Mouse (Mus musculus) layer of hippocampus, adult 18-20 months (tissue): ENCODE measurements around the gene Anxa6. TPM values are rescaled to one million over a fixed set of nuclear protein-coding genes. Genes with fewer than 3 reads are reported as not detected.

Experiments
- DNase-seq, 2 experiments: peaks; one replicate each; pipeline ENCODE4 v3.0.0; 2022; ENCODE audit warnings: low spot score in 2 of 2
- total RNA-seq, 2 experiments: library from RNA; stranded (reverse); gene quantifications; 2 replicates each; pipeline ENCODE4 v1.2.3; 2021

The Anxa6 gene
- total RNA-seq, 2 experiments from 2014 or later, result 89.8 to 97.0 TPM

DNA sequence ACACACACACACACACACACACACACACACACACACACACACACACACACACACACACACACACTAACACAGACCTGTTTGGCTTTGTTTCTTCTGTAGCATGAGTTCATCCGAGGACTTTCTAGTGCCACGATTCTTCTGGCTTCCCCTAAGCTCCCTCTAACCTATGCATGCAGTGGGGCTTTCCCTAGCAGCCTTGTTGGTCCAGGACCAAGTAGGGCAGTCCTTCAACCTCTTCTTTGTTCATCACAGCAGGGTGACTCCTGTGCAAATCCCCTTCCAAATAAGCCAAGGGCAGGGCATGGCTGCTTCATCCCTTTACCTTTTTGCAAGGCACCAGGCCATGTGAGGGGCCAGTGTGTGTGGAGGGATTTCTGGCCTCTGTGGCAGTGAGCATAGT, 34.5 kb downstream of the Anxa6 start:
- no peak for DNase-seq

DNA sequence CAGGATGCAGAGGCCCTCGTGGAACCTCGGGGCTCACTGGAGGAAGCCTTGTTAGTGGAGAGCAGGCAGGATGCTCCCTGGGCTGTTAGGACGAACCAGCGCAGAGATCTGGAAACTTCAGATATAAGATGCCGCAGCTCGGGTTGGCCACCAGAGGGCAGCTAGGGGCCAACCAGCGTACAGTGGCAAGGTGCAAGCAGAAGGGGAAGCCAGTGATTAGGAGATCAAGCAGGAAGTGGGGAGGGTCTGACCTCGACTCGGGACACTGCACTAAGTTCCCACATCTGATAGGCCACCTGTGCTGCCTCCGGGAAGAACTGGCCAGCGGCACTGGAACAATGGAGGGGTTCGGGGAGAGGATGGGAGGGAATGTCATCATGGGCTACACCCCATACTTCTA, 35.0 kb downstream of the Anxa6 start:
- peak; percentile 35 to 66 for DNase-seq

DNA sequence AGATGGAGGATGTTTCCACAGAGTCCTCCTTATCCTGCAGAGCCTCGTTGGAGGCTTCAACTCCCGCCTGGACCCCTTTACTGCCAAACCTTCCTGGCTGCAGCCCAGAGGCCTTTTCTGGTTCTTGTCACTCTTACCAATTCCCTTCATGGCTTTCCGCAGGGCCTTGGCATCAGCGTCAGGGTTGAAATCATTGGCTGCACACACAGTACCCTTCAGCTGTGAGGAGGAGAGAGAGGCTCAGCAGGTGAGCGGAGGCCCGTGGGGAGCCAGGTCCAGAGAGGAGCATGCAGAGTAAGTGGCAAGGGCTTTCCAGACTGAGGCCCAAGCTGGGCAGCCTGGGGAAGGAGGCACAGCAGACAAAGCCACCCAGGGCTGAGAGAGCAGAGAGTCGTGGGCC, 37.1 kb downstream of the Anxa6 start:
- no peak for DNase-seq

DNA sequence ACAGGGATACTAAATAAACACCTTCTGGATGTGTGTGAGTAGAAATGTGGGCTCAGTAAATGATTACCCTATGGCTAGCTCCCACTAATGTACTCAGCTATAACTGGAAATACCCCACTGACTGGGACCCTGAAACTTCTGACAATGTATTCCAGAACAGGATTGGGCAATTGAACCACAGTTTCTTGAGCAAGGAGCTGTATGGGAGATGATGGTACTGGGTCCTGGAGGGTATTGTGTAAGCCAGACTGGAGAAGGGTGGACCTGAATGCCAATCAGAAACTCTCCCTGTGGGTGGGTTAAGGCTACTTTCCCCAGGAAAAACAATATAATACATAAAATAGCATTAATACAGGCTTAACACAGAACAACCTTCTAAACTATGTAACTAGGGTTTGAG, 43.3 kb downstream of the Anxa6 start:
- no peak for DNase-seq

DNA sequence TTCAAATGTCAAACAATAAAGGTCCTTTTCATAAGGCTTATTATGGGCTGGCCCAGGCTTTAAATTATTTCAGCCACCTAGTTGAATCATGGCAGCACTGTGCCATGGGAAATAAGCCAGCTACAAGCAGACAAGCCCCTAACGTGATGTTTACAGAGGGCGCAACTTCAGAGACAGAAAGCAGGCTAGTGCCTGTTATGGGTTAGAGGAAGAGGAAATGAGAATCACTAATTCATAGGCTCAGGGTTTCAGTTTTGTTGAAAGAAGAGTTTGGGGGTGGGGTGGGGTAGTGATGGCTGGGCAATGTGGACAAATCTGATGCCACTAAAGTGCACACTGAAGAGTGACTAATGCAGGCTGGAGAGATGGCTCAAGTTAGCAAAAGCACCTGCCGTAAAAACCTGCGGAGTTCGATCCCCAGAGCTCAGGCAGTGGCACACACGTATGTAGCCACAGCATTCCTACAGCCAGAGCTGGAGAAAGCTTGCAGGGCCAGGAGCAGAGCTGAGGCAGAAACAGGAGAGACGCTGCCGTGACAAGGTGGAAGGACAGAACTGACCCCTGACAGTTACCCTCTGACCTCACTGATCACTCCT, 44.4 kb downstream of the Anxa6 start:
- DNase-seq, result no peak

DNA sequence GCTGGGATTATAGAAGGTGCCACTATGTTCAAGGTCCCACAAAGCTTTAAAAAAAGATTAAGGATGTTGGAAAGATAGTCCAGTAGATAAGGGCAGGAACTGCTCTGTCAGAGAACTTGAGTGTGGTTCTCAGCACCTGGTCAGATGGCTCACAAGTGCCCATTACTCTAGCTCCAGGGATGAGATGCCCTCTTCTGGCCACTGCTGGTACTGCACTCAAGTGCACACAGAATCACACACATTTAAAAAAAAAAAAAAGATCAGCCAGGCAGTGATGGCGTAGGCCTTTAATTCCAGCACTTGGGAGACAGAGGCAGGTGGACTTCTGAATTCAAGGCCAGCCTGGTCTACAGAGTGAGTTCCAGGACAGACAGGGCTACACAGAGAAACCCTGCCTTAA, 45.3 kb downstream of the Anxa6 start:
- DNase-seq, result no peak

DNA sequence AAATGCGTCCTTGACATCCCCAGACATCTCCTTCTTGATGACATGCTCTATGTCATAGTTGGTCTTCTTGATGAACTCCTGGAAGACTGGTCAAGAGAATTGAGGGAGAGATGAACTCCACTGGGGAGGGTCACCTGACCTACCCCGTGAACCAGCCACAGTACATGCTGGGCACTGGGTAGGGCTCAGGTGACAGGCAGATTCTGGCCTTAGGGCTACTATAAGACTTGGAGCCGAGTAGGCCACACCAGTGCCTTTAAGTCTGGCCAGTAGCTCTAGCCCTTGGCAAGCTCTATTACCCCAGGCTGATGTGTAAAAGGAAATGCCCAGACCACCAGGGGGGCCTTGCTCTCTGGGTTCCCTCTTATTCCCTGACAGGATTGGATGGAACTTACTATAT, 48.2 kb downstream of the Anxa6 start:
- no peak for DNase-seq

DNA sequence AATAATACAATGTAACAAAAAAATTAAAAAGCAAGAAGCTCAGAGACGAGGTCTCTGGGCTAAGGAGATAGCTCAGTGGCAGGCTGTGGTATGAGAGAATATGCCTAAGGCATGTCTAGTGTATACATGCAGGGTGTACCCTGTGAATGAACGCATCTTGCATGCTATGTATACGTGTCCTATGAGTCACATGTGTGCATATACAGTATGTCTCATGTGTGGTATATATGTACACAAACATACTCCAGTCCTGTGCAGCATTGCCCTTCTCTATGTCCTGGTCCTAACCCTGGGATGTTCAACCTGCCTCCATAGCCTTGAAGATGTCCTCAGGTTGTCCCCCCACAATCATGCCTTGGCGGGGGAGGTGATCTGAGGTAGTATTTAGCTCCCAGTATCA, 48.7 kb downstream of the Anxa6 start:
- no peak for DNase-seq

DNA sequence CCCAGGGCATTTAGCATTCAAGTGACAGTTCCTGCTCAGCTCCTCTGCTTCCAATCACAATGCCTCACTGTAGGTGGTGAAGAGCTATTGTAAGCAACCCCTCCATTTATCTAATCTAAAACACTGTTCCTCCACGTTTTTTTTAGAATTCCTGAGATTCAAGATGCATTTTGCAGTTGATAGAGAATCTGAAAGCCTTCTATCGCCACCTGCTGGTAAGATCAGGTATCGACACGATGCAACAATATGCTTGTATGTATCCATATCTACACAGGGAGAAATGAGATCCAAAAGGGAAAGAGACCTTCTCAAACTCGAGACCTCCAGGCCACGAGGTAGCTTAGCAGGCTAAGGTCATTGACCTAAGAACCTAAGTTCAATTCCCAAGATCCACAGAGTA, 49.2 kb downstream of the Anxa6 start:
- peak; percentile 62 to 91 for DNase-seq

DNA sequence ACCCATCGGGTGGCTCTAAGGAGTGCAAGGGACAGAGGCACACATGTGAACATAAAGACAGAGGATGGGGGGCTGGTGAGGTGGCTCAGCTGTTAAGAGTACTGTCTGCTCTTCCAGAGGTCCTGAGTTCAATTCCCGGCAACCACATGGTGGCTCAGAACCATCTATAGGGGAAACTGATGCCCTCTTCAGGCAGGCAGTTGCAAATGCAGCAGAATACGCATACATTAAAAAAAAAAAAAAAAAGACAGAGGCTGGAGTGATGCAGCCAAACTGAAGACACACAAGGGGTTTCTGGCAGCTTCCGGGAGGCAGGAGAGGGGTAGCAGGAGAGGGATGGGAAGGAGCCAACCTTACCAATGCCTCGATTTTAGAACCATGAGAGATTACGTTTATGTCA, 50.7 kb downstream of the Anxa6 start:
- DNase-seq, result no peak

DNA sequence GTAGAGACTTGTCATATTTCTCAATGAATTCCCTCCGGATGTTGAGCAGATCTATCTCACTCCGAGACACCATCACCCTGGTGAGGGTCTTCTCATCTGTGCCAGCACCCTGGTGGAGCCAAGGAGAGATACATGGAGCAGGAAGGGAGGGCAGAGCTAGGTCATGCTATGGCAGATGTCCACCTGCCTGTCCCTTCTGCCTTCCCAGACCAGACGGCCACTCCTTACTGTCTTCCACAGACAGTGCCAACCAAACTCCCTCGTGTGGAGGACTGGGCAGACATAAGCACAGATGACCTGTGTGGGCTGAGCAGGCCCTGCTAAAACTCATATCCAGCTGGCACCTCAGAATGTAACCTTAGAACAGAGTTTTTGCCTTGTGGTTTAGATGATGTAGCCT, 51.6 kb downstream of the Anxa6 start:
- DNase-seq, result no peak

DNA sequence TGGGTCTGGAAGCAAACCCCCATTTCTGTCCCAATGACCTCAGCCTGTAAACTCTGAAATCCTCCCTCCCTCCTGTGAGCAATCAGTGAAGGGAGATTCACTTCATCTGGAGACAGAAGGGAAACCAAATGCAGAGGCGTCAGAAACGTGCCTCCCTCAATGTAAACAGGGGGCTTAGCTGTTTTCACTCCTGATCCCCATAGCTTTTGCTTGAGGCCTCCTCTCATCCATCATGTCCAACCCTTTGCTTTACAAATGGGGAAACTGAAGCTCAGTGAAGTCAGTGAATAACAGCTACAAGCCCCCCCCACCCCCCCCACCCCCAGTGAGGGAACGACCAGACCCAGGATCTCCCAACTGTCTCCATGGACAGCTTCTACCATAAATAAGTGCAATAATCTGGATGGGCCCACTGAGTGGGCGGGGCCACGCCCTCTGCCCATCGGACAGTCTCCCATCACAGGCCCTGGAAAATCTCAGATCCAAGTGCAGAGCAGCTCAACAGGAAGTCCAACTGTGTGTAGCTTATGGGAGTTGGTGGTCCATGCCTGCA, 55.8 kb downstream of the Anxa6 start:
- DNase-seq, result no peak

DNA sequence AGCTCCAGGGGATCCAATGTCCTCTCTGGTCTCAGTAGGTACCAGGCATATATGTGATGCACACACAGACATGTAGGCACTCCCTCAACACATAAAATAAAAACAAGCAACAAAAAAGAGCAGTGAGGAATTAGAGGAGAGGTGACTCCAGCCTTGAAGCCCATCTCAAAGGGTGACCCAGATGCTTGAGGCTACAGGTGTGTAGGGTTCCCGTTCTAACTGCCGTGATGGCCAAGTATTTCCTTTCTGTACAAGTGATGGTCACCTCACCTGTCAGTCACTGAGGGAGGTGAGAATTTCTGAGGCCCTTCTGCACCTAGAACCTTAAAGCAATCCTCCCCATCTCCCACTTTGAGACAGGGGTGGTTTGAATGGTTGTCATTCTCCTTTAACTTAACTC, 56.9 kb downstream of the Anxa6 start:
- no peak for DNase-seq

DNA sequence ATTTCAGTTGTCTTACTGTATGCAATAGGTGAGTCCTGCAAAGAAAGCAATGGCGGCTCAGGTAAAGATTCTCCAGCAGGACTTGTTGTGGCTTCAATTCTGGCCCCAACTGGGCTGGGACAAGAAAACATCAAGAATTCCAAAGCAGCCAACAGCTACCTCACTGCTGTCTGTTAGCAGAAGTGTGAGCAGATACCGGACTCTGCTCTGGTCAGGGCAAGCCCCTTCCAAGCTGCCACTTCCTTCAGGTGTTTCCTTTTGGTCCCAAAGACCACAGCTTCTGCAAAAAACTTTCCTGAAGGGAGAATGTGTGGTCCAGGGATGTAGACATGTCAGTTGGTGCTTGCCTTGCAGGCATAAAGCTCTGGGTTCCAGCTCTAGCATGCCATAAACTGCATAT, 57.5 kb downstream of the Anxa6 start:
- no peak for DNase-seq

DNA sequence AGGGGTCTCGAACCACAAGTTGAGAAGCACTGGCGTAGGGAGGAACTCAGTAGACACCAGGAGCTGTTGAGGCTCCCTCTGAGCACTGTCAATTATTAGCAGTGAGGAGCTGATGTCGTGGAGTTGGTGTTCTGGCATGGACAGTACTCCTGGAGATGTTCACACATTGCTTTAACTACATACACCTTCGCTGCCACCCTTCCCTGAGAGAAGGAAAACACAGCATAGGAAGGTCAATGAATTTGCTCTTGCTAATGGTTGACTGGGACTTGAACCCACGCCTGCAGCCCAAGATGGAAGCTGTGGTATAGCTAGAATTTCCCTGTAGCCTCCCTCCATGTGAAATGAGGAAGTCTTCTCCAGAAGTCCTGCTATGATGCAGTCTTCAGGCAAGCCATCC, 57.9 kb downstream of the Anxa6 start:
- no peak for DNase-seq

DNA sequence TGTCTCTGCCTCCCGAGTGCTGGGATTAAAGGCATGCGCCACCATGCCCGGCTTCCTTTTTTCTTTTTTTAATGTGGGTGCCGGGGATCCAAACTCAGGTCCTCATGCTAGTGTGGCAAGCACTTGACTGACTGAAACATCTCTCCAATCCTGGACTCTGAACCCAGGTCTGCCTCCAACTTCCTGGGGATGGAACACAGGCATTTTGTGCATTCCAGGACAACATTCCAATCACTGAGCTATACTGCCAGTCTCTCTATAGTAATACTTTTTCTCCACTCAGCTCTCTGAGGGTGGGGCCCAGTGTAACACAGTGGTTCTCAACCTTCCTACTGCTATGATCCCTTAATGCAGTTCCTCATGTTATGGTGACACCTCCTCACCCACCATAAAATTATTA, 58.6 kb downstream of the Anxa6 start:
- DNase-seq, result no peak

DNA sequence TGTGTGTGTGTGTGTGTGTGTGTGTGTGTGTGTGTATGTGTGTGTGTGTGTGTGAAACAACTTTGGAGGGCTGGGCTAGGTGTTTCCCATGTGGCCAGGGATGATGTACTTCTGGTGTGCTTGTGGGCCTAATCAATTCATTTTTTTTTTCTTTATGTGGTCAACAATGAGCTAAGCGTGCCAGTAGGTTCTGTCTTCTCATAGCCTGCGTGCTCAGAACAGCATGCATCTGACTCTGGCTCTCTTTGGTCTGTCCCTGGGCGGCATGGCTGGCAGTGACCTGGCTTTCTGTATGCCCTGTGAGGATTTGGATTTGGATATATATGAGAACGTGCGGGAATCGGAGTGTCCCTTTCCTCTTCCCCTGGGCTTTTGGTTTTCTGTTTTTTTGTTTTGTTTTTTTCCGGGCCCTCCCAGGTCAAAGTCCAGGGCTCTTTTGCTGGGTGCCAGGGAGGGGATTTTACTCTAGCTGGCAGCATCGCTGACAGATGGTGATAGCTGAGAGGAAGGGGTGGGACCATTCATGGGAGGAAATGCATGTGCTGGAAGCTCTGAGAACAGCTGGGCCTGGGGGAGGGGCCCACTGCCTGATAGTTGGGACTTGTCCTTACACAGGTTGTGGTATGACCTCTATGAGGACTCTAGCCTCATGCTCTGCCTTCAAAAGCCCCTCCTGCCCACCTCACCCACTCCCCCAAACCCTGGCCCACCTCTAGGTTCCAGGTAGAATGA, 59.6 kb downstream of the Anxa6 start:
- no peak for DNase-seq

DNA sequence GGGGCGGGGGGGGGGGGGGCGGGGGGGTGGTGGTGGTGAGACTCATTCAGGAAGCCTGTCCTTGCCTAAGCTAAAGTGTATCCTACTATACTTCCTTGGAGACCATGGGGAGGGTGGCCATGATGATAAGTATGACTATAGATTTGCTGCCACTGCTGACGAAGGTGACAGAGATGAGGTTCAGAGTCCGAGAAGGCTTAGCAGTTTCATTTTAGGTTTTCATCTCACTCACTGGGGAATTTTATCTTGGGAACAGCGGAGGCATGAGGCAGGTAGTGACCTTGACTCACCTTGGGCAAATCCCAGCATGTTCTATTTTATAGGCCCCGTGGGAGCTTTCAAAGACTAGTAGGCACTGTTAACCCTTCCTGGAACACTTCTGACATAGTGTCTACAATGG, 60.5 kb downstream of the Anxa6 start:
- DNase-seq, result no peak

DNA sequence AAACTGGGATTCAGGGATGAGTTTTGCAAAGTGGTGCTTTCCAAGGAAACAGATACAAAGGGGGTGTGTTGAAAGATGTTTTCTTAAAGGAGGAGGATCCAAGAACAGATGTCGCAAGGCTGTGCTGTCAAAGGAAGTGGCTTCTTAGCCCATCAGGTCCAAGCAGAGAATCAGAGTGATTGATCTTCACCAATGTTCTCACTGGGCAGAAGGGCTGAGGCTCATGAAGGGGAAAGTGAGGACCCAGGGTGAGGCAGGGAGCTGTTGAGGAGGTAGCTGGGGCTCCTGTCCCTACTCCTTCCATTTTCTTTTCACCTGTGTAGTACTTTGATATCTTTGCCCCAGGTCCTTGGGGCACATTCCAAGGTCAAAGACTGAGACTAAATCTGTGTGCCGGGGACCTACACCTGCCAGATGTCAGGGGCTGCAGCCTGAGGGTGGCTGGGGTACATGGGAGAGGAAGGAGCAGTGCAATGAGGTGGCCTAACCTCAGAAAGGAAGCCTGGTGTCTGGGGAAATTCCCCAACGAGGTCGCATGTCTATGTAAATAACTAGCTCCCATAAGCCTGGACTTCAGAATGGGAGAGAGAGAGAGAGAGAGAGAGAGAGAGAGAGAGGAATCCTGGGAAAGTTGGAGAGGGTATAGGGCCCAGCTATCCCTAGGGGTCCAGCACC, 61.1 kb downstream of the Anxa6 start:
- DNase-seq, result no peak

DNA sequence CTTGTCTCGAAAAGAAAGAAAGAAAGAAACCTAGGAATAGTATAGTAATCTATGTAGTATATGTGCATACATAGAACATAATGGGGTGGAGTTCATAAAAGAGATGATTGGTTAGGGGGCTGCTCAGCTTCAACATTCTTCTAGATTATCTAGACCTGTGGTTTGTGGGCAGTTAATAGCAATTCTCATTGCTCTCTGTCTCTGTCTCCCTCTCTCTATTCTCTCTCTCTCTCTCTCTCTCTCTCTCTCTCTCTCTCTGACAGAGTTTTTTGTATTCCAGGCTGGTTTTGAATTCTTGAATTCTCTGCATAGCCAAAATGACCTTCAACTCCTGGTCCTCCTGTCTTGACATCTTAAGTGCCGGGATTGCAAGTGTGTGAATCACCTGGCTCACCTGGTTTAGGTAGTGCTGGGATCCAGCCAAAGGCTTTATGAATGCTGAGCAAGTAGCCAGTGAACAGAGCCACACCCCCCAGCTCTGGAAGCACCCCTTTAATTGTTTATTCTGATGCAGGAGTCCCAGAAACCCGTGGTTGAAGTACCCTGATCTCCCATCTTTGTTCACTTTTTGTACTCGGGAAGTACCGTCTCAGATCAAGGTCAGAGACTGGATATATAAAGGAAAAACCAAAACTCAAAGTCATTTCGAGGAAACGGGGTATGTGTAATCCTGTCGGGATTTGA, 61.7 kb downstream of the Anxa6 start:
- DNase-seq, result no peak

DNA sequence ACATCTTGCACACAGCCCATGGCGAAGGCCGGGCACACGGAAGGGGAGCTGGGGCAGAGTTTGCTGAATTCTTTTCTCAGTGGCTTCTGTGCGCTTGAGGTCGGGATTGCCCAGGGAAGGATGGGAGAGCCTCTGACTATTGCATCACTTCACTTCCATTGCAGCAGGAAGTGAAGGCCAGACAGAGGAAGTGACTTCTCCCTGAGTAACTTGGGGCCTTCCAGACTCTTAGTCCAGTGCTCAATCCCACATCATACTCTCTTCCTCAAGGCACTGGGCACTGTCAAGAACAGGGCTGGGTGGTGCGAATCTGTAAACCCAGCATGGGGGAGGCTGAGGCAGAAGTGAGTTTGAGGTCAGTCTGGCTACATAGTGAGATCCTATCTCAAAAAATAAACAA, 68.0 kb downstream of the Anxa6 start:
- DNase-seq, result no peak

DNA sequence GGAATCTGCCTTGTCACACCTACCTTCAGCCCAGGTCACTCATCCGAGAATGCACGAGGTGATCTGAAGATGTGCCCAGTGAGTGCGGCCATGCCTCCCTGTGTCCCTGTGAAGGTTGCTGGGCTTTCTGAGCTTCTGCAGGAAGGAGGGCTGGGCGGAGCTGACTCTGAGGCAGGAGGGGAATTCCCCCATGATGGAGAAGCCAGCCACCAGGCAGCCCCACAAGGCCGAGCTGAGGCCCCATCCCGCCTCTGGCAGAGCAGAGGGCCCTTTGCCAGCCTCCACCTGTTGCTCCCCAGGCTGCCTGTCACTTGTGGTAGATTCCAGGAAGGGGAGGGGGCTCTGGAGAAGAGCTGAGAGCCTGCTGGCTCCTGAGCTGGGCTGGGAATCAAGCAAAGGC, 70.4 kb downstream of the Anxa6 start, which contains the start of gene Tnip1:
Gene Tnip1 (minus strand): TSS at position 108 of the 400 bp plus-strand sequence.
- DNase-seq, result no peak
